Mouse (Mus musculus) adrenal gland, adult 10 weeks (tissue): Measurements from ENCODE around the gene Ccr9. TPM values are rescaled to one million over a fixed set of nuclear protein-coding genes. Genes with fewer than 3 reads are reported as not detected.

Experiments
- polyA plus RNA-seq: library from polyadenylated mRNA; stranded (reverse); fragments of 350-450 nt; fragmentation: Illumina TruSeq; extraction: RNeasy Lipid Tissue Mini Kit (QIAGEN cat#74804); gene quantifications from one replicate; pipeline ENCODE4 v1.2.3, GENCODE M21; 2014; ENCODE audit warnings: low read depth, low replicate concordance

The Ccr9 gene
- polyA plus RNA-seq = 0.23 TPM

GRCm38 (mm10) chr9:123678327-123679105, at the start of gene Ccr9, which contains the start of gene Slc6a20a:
Gene Ccr9, plus strand, starts transcription at chr9:123678439.
Gene Slc6a20a, minus strand, starts transcription at chr9:123678885.

DNA sequence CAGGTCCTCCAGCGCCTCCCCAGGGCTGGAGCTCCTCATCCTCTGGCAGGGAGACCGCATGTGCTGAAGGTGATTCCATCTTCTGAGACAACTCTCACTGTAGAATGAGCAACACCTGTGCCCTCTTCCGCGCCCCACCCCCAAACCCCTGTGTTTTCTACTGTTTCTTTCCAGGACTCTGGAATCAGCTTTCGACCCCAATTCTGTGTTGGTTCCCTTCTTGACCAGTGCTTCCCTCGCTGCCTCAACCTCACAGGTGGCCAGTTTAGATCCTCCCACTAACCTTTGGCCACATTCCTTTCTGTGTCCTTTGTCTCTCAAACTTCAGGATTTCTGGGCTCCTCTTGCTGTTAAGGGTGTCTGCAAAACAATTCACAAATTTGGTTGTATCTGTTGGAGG, 46.0 kb upstream of the Ccr9 start, which contains the start of gene Slc6a20b:
TSS of gene Slc6a20b (minus strand) at position 285 of the 400 bp plus-strand sequence.

DNA sequence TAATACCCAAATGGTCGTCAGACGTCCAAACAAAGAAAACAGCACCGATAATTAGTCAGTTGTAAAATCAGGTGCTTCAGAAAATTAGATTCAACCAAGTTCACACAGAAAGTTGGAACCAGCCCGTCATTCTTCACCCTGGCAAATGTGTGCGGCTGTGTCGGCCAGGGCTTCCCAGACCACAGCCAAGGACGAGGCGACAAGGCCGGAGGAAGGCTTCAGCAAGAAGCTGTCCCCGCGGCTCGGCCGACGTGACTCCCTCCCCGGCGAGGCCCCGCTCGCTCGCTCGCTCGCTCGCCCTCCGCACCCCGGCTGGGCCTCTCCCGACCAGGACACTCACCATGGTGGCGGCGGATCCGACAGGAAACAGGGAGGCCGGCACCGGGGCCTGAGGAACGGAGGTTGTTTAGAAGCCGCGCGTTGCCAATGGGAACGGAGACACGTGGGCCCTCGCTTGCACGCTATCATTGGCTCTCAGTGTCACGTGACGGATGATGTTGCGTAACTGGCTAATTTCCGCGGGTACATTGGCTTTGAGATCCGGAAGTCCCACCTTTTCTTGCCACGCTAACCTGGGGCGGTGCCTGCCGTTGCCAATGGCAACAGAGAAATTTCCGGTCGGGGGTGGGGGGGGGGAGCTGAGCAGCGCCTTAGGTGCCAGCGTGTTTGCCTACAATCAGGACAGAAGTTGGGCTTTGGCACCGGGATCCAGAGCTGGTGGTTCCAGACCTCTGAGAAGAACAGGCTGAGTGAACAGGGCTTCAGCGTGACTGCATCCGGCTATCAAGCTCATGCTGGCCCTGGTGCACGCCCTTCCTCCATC, 39.2 kb downstream of the Ccr9 start, which contains the start of gene Lztfl1:
TSS of gene Lztfl1 (minus strand) at position 512 of the 823 bp plus-strand sequence.

GRCm38 (mm10) chr9:123806267-123806666, 128.0 kb downstream of the Ccr9 start, which contains the start of gene Cxcr6:
Gene Cxcr6, plus strand, starts transcription at chr9:123806475.

Other genes with a start within 250 kb of the Ccr9 start
- 16.2 TPM for gene Limd1, start 199.7 kb upstream of the Ccr9 start, polyA plus RNA-seq
- gene Sacm1l, start 148.7 kb upstream of the Ccr9 start, polyA plus RNA-seq = 292 TPM
- not detected for gene Slc6a20b, start 45.9 kb upstream of the Ccr9 start, polyA plus RNA-seq
- gene Slc6a20a, start 446 bp downstream of the Ccr9 start, polyA plus RNA-seq = not detected
- gene Lztfl1, start 39.3 kb downstream of the Ccr9 start, polyA plus RNA-seq = 146 TPM
- 0.29 TPM for gene Cxcr6, start 128.0 kb downstream of the Ccr9 start, polyA plus RNA-seq
- gene Fyco1, start 173.5 kb downstream of the Ccr9 start, polyA plus RNA-seq = 36.6 TPM
- 0.35 TPM for gene Xcr1, start 183.6 kb downstream of the Ccr9 start, polyA plus RNA-seq